Mouse (Mus musculus) layer of hippocampus, postnatal 10 days (tissue): ENCODE data around the gene Armh4. TPM values are rescaled to one million over a fixed set of nuclear protein-coding genes. Genes with fewer than 3 reads are reported as not detected.

Experiments used
- DNase-seq, 2 experiments: peaks; one replicate each; pipeline ENCODE4 v3.0.0; 2021; ENCODE audit warnings: low spot score in 2 of 2
- total RNA-seq, 2 experiments: library from RNA; stranded (reverse); gene quantifications; 2 replicates each; pipeline ENCODE4 v1.2.3; 2021

Armh4 gene
- total RNA-seq, 2 experiments from 2014 or later: 34.9 to 36.7 TPM

GRCm38 (mm10) chr14:49738441-49739088, 44.6 kb downstream of the Armh4 start:
- DNase-seq: no peak

GRCm38 (mm10) chr14:49733950-49734349, 49.2 kb downstream of the Armh4 start:
- no peak for DNase-seq

- DNase-seq: peak; percentile 20 to 44
These were observed 59.7 kb downstream of the Armh4 start for GRCm38 (mm10) chr14:49723361-49724054.

- no peak for DNase-seq
These were observed 60.4 kb downstream of the Armh4 start for GRCm38 (mm10) chr14:49722782-49723181.

DNA sequence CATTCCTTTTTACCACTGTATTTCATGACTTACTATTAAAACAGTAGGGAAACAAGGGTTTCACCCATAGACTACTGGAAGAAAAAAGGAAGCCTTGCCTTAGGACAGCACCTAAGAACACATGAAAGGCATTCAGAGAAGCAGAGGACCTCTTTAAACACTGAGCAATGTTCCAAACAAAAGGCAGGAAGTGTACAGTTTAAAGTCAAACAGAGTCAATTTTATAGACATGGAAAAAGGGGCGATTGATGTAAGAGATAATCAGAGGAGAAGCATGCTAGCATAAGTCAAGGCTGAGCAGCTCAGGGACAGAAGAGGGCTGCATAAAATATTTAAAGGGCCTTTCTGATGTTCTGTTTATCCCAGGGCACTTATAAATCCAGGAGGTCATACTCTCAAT, 61.9 kb downstream of the Armh4 start:
- no peak for DNase-seq

DNA sequence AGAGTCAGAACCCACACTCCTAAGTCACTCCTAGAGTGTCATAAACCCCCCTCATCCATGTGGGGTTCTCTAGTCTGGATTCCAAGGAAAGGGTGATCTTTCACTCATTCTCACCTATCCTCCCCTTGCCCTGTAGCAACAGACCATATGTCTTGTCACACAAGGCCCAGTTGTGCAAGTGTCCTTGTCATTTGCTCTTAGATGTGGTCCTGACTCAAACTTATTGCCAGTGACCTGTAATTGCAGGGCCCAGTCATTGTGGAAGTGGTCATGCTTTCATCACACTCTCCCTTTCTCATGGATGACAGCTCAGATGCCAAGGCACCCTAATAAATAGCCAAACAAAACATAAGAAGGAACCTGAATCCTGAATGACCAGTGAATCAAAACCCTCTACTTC, 63.5 kb downstream of the Armh4 start:
- no peak for DNase-seq

GRCm38 (mm10) chr14:49711016-49711415, 72.2 kb downstream of the Armh4 start:
- DNase-seq: no peak

DNA sequence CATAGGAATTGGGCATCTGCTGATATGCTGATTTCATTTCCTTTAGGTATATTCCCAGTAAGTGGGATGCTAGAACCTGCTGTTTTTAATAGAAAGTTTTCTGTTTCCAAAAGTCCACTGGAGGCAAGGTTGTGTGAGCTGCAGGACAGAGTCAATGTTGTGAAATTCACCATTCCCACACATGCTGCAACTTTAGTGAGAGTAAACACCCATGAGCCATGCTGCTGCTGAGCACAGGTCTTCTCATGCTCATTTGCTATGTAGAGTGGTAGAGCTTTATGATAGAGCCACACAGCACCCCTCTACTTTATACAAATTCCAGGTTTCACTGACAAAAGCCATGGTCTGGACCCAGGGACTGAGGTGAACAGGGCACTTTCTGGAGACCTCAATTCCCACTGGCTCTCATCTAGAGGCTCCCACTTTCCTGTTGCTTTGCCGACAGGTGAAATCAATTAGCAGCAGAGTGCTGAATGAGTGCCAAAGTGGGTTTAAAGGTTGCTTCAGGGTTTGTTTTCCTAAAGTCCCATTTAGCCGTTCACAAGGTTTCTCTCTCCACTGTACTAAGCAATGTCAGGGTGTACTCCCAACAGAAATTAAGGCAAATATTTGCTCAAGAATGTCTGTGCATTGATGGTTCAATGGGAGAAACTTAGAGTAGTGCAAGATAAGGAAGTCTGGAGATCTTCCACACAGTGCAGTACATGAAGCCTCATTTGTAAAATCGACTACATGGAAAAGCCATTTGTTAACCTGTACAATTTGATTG, 79.6 kb downstream of the Armh4 start:
- DNase-seq: no peak

DNA sequence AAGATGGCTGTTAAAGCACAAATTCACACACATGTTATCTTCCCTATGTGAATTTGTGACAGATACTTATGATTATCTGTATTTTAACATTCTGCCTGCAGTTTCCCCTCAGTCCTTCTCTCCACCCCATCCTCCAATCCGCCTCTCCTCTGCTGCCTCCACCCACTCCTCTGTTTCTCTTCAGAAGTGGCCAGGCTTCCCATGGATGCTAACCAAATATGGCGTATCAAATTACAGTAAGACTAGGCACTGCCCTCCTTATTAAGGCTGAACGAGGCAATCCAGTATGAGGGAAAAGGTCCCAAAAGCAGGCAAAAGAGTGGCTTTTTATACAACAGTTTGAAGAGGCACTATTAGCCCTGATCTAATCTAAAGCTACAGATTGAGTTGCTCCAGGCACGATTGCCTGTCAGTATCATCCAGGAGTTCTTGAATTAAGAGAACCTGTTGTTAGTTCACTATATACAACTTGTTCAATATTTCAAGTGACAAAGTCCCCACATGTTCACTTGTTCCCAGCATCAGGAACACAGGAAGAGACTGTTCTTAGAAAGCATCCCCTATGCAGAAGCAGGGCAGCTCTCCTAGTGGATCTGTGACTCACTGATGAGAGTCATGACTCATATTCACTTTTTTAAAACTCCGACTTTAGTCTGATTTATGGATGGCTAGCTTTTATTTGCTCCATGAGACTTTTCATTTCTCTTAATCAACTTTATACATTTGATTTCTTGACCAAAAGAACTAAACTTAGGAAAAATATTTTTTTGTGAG, 103.5 kb downstream of the Armh4 start:
- no peak for DNase-seq

DNA sequence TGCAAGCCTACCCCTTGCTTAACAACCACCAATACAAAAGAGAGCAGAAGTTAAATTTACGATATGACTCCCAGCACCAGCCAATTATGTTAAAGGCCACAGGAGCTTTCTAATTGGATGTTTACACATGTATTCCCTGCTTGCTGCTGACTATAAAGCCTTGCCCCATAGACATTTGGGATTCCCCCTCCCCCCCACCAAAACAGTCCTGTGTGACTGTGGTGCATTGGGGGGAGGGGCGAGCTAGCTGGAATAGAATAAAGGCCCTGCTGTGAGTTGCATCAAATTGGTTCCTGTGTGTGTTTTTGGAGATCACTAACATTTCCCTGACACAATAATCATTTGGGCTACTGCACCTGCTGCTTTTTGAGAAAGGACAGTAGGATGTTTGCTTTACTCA, 106.6 kb downstream of the Armh4 start:
- no peak for DNase-seq

DNA sequence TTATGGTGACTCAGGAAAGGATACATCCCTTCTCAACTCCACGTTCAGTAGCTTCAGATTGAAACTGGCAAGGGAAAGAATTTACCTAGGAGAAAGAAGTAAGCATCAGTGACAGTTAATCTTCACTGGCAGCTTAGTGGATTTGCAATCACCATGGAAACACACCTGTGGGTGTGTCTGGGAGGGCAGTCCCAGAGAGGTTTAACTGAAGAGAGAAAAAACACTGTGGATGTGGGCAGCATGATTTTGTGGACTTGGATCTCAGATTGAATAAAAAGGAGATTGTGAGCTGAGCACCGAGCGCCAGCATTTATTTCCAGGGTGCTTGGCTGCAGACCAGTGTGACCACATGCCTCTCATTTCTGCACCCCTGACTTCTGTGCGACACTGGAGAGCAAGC, 122.7 kb downstream of the Armh4 start:
- DNase-seq: no peak

- no peak for DNase-seq
These were observed 134.0 kb downstream of the Armh4 start for GRCm38 (mm10) chr14:49649191-49649590.

DNA sequence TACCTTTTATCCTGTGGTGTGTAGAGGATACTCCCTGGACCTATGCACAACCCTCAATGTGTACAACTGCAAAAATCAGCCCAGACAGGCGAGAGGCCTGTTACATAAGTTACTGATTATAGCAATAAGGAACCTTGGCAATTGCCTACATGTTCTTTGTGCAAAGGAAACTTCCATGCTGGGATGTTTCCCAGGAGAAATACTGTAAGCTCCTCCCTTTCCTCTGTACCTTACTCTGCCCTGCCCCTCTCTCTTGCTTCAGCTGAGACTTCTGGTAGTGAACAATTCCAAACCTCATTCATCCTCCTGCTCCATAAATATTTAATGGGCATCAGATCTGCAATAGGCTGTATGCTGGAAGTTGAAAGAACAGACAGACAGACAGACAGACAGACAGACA, 145.8 kb downstream of the Armh4 start:
- DNase-seq: no peak

- no peak for DNase-seq
These were observed 157.1 kb downstream of the Armh4 start for GRCm38 (mm10) chr14:49626055-49626454.

Other genes with a start within 250 kb of the Armh4 start
- not detected for gene Olfr722, start 118.6 kb upstream of the Armh4 start, total RNA-seq
- not detected for gene Olfr723, start 148.4 kb upstream of the Armh4 start, total RNA-seq
- gene Olfr724, start 179.9 kb upstream of the Armh4 start, total RNA-seq: not detected